Mouse (Mus musculus) embryonic fibroblast, embryonic 13.5 days (primary cell): ENCODE measurements around the gene Tsc2.

ENCODE experiments used
- CTCF ChIP-seq: IDR thresholded peaks from 2 replicates; pipeline ENCODE4 v1.5.1; 2011; ENCODE audit warnings: mild to moderate bottlenecking, control low read depth, low read length, moderate library complexity, borderline replicate concordance; ENCODE audit not compliant: insufficient read depth
- POLR2A ChIP-seq: IDR thresholded peaks from 2 replicates; pipeline ENCODE4 v1.6.1; 2011; ENCODE audit warnings: low read depth, mild to moderate bottlenecking, control low read depth, low read length, moderate library complexity

DNA sequence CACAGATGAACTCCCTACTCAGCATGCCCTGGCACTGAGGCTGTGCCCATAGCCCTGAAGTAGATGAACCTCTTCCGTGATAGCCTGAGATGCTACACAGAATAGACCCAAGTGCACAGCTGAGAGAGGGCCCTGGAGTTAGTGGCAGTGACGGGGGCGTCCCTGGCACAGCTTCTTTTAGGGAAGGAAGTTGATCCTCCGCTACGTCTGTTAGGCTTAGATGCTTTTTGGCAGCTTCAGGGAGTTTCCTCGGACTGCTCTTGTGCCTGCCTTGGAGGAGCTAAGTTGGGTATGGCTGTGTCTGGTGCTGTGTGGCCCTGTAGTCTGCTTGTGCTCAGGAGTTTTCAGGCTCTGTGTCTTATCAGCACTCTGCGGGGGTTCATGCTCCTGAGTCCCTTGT lies 41.8 kb upstream of the Tsc2 start:
- no peak for TF ChIP-seq POLR2A
- TF ChIP-seq CTCF, result no peak
